Mouse (Mus musculus) left cerebral cortex, postnatal 4 days (tissue): ENCODE measurements around the gene Chga. TPM values are rescaled to one million over a fixed set of nuclear protein-coding genes. Genes with fewer than 3 reads are reported as not detected.

Source experiments
- DNase-seq: peaks from one replicate; pipeline ENCODE4 v3.0.0-alpha.2; 2022
- intact Hi-C: fragments of 180-260 bp; cut with DNase I; formaldehyde crosslinking; loops from one replicate; pipeline ENCODE4 v1.15.1; 2025
- total RNA-seq, 2 experiments: library from RNA; stranded (reverse); gene quantifications; 2 replicates each; pipeline ENCODE4 v1.2.3; 2021

Chga gene
- 100 to 1,000 TPM; 105 to 113 TPM for total RNA-seq

GRCm38 (mm10) chr12:102554721-102555516 is at the start of gene Chga:
Chga (plus strand) TSS chr12:102554969.
- peak; percentile 89 for DNase-seq
- intact Hi-C loops = no loop called here

DNA sequence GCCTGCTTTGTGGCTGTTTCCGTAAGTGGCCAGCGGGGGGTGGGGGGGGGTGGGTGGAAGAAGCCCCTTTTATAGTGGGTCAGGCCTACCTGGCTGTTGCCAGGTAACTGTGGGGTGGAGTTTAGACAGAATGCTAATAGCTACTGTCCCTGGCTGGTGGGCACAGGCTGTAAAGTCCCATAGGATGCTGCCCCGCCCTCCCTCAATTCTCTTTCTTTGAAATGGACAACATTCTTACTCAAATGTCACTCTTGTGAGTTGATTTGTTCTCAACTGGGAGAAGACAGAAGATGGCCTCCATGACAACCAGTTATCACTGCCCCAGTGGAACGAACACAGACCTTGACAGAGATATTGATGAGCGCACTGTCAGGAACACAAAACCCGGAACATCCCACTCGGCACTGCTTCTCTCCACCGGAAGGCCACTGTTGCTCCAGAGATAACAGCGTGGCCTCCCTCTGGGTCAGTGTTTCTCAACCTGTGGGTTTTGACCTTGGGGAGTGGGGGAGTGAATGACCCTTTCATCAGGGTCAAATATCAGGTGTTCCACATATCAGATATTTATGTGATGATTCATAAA is 49.5 kb upstream of the Chga start:
- no peak for DNase-seq
- intact Hi-C loops = no loop called here

GRCm38 (mm10) chr12:102505949-102506348 is 48.8 kb upstream of the Chga start:
- DNase-seq = no peak
- intact Hi-C loops = no loop called here

DNA sequence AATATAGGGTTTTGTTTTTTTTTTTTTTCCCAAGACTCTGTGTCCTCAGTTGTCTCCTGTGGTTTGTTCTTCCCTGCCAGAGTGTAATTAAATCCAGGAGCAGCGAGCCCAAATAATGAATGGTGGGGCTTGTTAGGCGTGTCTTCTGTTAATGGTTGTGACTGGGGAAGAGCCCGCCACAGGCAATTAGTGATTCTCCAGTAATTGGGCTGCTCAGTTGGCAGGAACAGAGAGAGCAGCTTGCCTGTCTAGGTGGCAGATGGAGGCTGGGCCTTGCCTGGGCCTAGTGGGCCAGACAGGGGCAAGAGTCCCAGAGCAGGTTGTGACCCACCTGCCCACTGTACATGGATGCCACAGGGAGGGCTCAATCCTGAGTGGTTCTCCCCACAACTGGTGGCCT is 43.4 kb upstream of the Chga start:
- peak; percentile 88 for DNase-seq

DNA sequence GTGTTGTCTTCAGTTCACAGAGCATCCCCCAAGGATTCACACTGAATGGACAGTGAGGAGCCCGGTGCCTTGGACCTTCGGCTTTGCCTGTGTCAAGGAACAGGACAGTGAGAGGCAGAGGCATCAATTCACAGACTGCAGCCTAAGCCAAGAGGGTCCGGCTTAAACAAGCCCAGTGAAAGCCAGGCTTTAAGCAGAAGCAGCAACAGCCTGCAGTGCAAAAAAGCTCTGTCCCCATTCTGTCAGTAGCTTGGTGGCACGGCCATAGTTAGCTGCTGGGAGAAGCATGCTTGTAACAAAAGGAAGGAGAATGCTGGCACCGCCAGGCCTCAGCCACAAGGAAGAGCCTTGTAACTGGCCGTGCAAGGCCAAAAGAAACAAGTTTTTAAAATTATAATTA is 40.6 kb upstream of the Chga start:
- intact Hi-C loops = no loop called here
- DNase-seq = peak; percentile 17

More for the DNA sequence above, 43.4 kb upstream of the Chga start:
- intact Hi-C loops = no loop called here

GRCm38 (mm10) chr12:102514751-102515150 is 40.0 kb upstream of the Chga start:
- intact Hi-C loops = no loop called here
- DNase-seq = no peak

DNA sequence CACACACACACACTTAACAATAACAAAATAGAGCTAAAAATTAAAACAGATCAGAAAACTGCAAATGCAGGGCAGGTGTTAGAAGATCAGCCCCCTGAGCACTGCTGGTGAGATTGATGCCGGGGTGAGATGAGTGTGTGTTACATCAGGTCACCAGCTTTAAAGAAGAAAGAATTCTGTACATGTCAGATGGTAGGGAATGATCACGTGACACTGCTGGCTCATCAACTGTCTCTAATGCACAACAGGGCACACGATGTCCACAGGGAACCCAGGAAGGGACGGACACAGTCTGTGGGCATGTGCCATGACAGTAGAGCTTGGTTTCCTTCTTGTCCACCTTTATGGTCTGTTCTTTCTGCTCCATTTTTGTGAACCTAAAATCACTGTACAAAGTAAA is 38.6 kb upstream of the Chga start:
- no peak for DNase-seq
- intact Hi-C loops = no loop called here

- DNase-seq = no peak
- intact Hi-C loops = no loop called here
Measured at GRCm38 (mm10) chr12:102517647-102518046, 37.1 kb upstream of the Chga start.

- intact Hi-C loops = no loop called here
- DNase-seq = no peak
Measured at GRCm38 (mm10) chr12:102519929-102520720, 34.6 kb upstream of the Chga start.

- intact Hi-C loops = no loop called here
- peak; percentile 24 for DNase-seq
Measured at GRCm38 (mm10) chr12:102521777-102522319, 32.9 kb upstream of the Chga start.

- intact Hi-C loops = no loop called here
Measured at GRCm38 (mm10) chr12:102524216-102524615, 30.6 kb upstream of the Chga start.

DNA sequence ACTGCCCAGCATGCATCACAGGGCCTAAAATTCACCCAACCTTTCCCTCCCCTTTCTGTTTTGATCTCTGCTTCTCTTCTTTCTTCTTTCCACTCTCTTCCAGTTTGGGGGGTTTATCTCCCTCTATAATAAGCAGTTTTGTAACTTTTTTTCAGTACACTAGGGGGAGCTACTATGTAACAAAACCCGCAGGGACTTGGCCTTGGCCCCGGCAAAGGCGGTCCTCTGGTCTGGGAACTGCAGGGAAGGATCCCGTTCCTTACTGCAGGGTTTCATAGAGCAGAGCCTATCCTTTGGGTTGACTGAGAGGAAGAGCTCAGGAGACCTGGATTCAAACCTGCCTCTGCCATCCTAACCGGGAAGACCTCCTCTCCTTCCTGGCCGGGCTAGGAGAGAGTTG is 30.0 kb upstream of the Chga start:
- peak; percentile 60 for DNase-seq
- intact Hi-C loops = no loop called here

More at GRCm38 (mm10) chr12:102524216-102524615, 30.6 kb upstream of the Chga start:
- DNase-seq = peak; percentile 15

GRCm38 (mm10) chr12:102527989-102528388 is 26.8 kb upstream of the Chga start:
- intact Hi-C loops = no loop called here
- no peak for DNase-seq

DNA sequence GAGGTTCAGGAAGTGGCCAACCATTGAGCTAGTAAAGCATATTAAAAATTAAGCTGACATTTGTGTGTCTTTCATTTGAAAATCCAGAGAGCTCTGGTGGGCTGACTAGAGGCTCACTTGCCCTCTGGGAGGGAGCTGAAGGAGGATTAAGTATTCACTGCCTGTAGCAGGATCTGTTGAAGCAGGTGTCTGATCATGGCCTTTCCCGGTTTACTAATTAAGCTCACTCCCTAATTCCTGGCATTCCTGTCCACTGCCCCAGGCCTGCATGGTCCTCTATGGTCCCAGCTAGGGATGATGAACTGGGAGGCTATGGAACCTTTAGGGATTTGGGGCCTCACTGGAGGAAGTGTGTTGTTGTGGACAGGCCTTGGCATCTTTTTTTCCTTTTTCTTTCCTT is 19.0 kb upstream of the Chga start:
- intact Hi-C loops = no loop called here
- no peak for DNase-seq

DNA sequence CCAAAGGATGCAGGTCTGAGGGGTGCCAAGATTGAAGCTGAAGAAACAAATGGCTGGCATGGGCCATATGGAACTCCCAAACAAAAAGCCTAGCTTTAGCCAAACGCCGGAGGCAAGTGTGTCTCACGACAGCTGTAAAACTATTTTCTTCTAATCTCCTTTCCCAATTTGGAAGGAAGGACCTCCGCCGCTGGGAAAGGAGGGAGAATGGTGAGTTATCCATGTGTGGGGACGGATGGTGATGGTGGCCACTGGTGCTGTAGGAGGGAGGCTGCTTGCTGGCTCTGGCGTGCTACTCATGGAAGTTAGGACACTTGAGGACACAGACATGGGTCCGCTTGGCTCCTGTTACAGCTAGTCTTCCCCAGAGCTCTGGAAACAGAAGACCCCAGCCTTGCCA is 14.5 kb upstream of the Chga start:
- intact Hi-C loops = no loop called here
- no peak for DNase-seq

- DNase-seq = no peak
- intact Hi-C loops = no loop called here
Measured at GRCm38 (mm10) chr12:102541168-102541567, 13.6 kb upstream of the Chga start.

GRCm38 (mm10) chr12:102545122-102545521 is 9.6 kb upstream of the Chga start:
- intact Hi-C loops = no loop called here

GRCm38 (mm10) chr12:102550529-102550928 is 4.2 kb upstream of the Chga start:
- intact Hi-C loops = no loop called here
- DNase-seq = peak; percentile 59

More at GRCm38 (mm10) chr12:102545122-102545521, 9.6 kb upstream of the Chga start:
- no peak for DNase-seq

DNA sequence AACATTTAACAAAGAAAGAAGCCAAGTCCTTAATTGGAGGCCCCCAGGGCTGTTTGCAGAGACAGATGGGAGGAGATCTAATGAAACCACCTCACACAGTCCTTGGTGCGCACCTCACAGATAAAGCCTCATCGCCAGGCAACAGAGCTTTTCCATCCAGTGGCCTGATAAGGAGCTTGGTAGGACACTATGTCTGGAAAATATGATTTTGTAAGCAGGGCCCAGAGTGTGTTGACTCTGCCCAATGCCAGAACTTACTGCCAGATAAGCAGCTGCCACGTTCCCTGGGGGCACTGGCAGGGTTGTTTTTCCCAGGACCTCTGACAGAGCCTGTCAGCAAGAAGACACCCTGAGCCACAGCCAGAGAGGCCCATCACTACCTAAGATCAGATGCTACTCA is 3.6 kb upstream of the Chga start:
- intact Hi-C loops = no loop called here
- peak; percentile 35 for DNase-seq

DNA sequence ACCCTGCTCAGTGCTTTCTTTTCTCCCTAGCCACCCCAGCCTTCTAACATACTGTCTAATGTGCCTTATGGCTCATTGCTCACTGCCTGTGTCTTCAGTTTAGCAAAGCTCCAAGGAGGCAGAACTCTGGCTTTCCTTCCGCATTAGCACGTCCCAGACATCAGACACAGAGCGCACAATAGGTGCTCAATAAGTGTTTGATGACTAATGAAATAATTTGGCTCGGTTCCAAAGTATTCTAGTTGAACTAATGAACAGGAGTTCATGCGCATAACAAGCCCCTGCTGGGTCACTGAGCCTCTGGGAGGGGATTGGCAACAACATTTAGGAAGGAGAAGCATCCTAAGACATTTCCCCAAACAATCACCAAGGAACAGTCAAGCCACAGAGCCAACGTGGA is 2.8 kb upstream of the Chga start:
- intact Hi-C loops = no loop called here
- DNase-seq = no peak

DNA sequence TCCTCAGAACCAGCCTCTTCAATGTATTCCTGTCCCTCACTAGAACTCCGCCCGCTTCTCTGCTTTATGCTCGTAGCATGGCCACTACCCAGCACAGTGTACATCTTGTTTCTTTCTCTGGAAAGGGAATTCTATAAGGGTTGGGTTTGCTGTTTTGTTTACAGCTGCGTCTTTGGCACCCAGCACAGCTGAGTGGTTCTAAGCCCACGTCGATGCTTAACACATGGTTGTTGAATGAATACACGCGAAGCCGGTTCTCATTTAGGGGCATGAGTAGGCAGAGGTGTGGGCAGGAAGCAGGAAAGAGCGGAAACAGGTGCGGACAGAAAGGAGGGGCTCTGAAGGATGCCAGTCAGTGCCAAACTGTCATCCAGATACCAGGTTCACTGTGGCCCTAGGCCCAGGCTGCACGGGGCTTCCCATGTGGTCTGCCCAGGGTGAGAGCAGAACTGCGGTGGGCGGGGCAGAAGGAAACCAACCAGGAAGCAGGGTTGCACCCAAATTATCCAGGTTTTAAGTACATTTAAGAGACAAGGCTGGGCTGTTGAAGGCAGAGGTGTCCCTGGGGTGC is 979 bp upstream of the Chga start:
- intact Hi-C loops = no loop called here
- DNase-seq = no peak
